Mouse (Mus musculus): ENCODE results near the gene Nutm1. TPM values are rescaled to one million over a fixed set of nuclear protein-coding genes. Genes with fewer than 3 reads are reported as not detected.

Nutm1 gene
- polyA plus RNA-seq, 1 experiment = not detected

GRCm38 (mm10) chr2:112273474-112273873, 14.4 kb upstream of the Nutm1 start:
- no peak for DNase-seq (ENCODE audit: low read depth)
- TF ChIP-seq POLR2A (IDR thresholded peaks at IDR 0.05; ENCODE audit: borderline replicate concordance, extremely low read depth, insufficient read depth, insufficient read length, poor library complexity, severe bottlenecking) = no peak

- no peak for DNase-seq (ENCODE audit: low read depth)
- no peak for TF ChIP-seq POLR2A (IDR thresholded peaks at IDR 0.05; ENCODE audit: borderline replicate concordance, extremely low read depth, insufficient read depth, insufficient read length, poor library complexity, severe bottlenecking)
- no peak for TF ChIP-seq CTCF (IDR thresholded peaks at IDR 0.05; ENCODE audit: borderline replicate concordance, extremely low read depth, insufficient read depth, insufficient read length)
These were observed 13.8 kb upstream of the Nutm1 start for GRCm38 (mm10) chr2:112272909-112273308.

- TF ChIP-seq CTCF (IDR thresholded peaks at IDR 0.05; ENCODE audit: borderline replicate concordance, extremely low read depth, insufficient read depth, insufficient read length) (no peak), POLR2A (IDR thresholded peaks at IDR 0.05; ENCODE audit: borderline replicate concordance, extremely low read depth, insufficient read depth, insufficient read length, poor library complexity, severe bottlenecking) (no peak)
- DNase-seq (ENCODE audit: low read depth) = peak; percentile 7
These were observed 10.9 kb upstream of the Nutm1 start for GRCm38 (mm10) chr2:112270011-112270410.

- no peak for DNase-seq (ENCODE audit: low read depth)
- TF ChIP-seq POLR2A (IDR thresholded peaks at IDR 0.05; ENCODE audit: borderline replicate concordance, extremely low read depth, insufficient read depth, insufficient read length, poor library complexity, severe bottlenecking) (no peak), CTCF (IDR thresholded peaks at IDR 0.05; ENCODE audit: borderline replicate concordance, extremely low read depth, insufficient read depth, insufficient read length) (no peak)
These were observed 8.6 kb upstream of the Nutm1 start for GRCm38 (mm10) chr2:112267547-112268269.

GRCm38 (mm10) chr2:112266780-112267179, 7.7 kb upstream of the Nutm1 start:
- DNase-seq (ENCODE audit: low read depth) = peak; percentile 26
- no peak for TF ChIP-seq CTCF (IDR thresholded peaks at IDR 0.05; ENCODE audit: borderline replicate concordance, extremely low read depth, insufficient read depth, insufficient read length)
- no peak for TF ChIP-seq POLR2A (IDR thresholded peaks at IDR 0.05; ENCODE audit: borderline replicate concordance, extremely low read depth, insufficient read depth, insufficient read length, poor library complexity, severe bottlenecking)

GRCm38 (mm10) chr2:112266242-112266592, 7.1 kb upstream of the Nutm1 start, which contains the start of gene Gm21985:
TSS of gene Gm21985 (plus strand) at chr2:112266314.
- DNase-seq (ENCODE audit: low read depth) = peak; percentile 62
- TF ChIP-seq CTCF (IDR thresholded peaks at IDR 0.05; ENCODE audit: borderline replicate concordance, extremely low read depth, insufficient read depth, insufficient read length) (no peak), POLR2A (IDR thresholded peaks at IDR 0.05; ENCODE audit: borderline replicate concordance, extremely low read depth, insufficient read depth, insufficient read length, poor library complexity, severe bottlenecking) (no peak)

- TF ChIP-seq POLR2A (IDR thresholded peaks at IDR 0.05; ENCODE audit: borderline replicate concordance, extremely low read depth, insufficient read depth, insufficient read length, poor library complexity, severe bottlenecking) (peak; percentile 69), CTCF (IDR thresholded peaks at IDR 0.05; ENCODE audit: borderline replicate concordance, extremely low read depth, insufficient read depth, insufficient read length) (no peak)
- peak; percentile 96 for DNase-seq (ENCODE audit: low read depth)
These were observed 6.6 kb upstream of the Nutm1 start, which contains the start of gene Slc12a6 for GRCm38 (mm10) chr2:112265448-112266241. TSS of gene Slc12a6 (plus strand) at chr2:112265825.

- no peak for DNase-seq (ENCODE audit: low read depth)
- no peak for TF ChIP-seq CTCF (IDR thresholded peaks at IDR 0.05; ENCODE audit: borderline replicate concordance, extremely low read depth, insufficient read depth, insufficient read length)
These were observed 5.3 kb upstream of the Nutm1 start for GRCm38 (mm10) chr2:112264364-112264763.

- DNase-seq (ENCODE audit: low read depth) = no peak
These were observed 3.7 kb upstream of the Nutm1 start for GRCm38 (mm10) chr2:112262779-112263295.

GRCm38 (mm10) chr2:112261748-112262653, 2.9 kb upstream of the Nutm1 start, which contains the start of gene Nop10:
TSS of gene Nop10 (plus strand) at chr2:112261926.
- peak; percentile 85 for TF ChIP-seq CTCF (IDR thresholded peaks at IDR 0.05; ENCODE audit: borderline replicate concordance, extremely low read depth, insufficient read depth, insufficient read length)
- peak; percentile 57; the same call in 1 of the 2 replicates for TF ChIP-seq POLR2A (IDR thresholded peaks at IDR 0.05; ENCODE audit: borderline replicate concordance, extremely low read depth, insufficient read depth, insufficient read length, poor library complexity, severe bottlenecking)
- DNase-seq (ENCODE audit: low read depth) = peak; percentile 96

More at GRCm38 (mm10) chr2:112262779-112263295, 3.7 kb upstream of the Nutm1 start:
- TF ChIP-seq CTCF (IDR thresholded peaks at IDR 0.05; ENCODE audit: borderline replicate concordance, extremely low read depth, insufficient read depth, insufficient read length) (no peak), POLR2A (IDR thresholded peaks at IDR 0.05; ENCODE audit: borderline replicate concordance, extremely low read depth, insufficient read depth, insufficient read length, poor library complexity, severe bottlenecking) (no peak)

Data from brain, embryonic 14.5 days (tissue).